Mouse (Mus musculus) heart, adult 2 months (tissue): ENCODE results near the gene Xpot.

ENCODE experiments used
- CTCF ChIP-seq: fragments of 200-600 bp; IDR thresholded peaks from 2 replicates; pipeline ENCODE4 v1.8.1; 2022; ENCODE audit warnings: antibody characterized with exemption, mild to moderate bottlenecking, moderate library complexity
- EP300 ChIP-seq: fragments of 200-500 bp; IDR thresholded peaks from 2 replicates; pipeline ENCODE4 v1.6.1; 2011; ENCODE audit warnings: low read depth, low read length, control low read depth; ENCODE audit not compliant: insufficient read depth
- POLR2A ChIP-seq: fragments of 200-500 bp; IDR thresholded peaks from 2 replicates; pipeline ENCODE4 v1.6.1; 2011; ENCODE audit warnings: mild to moderate bottlenecking, low read depth, low read length, control low read depth; ENCODE audit not compliant: insufficient read depth

GRCm38 (mm10) chr10:121665631-121666145 is 39.6 kb upstream of the Xpot start:
- TF ChIP-seq CTCF (no peak), POLR2A (no peak), EP300 (no peak)
